Comparison of ENCODE assay signal across 34 mouse cellular contexts in genomic region chr6:145061361-145061760, GRCm38 (mm10). TPM values are rescaled to one million over a fixed set of nuclear protein-coding genes. Genes with fewer than 3 reads are reported as not detected.
"Had no signal": no experiment of that assay in that cellular context is flagged by ENCODE, and none has a peak within 500 bp of the region (broad histone marks: within the 10 kb centered on the region; RNA-seq: fewer than 3 reads in every experiment).

No protein-coding gene starts in this region.

- H3K4me2 ChIP-seq: limb, embryonic 12.5 days; limb, embryonic 13.5 days; limb, embryonic 15.5 days; liver, embryonic 11.5 days; liver, embryonic 12.5 days; liver, embryonic 13.5 days; liver, embryonic 15.5 days; lung, embryonic 14.5 days; lung, embryonic 15.5 days; midbrain, embryonic 11.5 days; midbrain, embryonic 12.5 days; midbrain, embryonic 13.5 days; midbrain, embryonic 15.5 days; neural tube, embryonic 12.5 days had no signal

- H3K27ac ChIP-seq: limb, embryonic 10.5 days; limb, embryonic 12.5 days; limb, embryonic 13.5 days; limb, embryonic 15.5 days; liver, embryonic 12.5 days; liver, embryonic 13.5 days; liver, embryonic 14.5 days; liver, embryonic 15.5 days; lung, embryonic 15.5 days; macrophage; midbrain, embryonic 10.5 days; midbrain, embryonic 12.5 days; midbrain, embryonic 13.5 days; midbrain, embryonic 15.5 days; neural tube, embryonic 12.5 days had no signal

- H3K36me3 ChIP-seq: limb, embryonic 10.5 days; limb, embryonic 12.5 days; limb, embryonic 13.5 days; limb, embryonic 15.5 days; liver, embryonic 12.5 days; liver, embryonic 13.5 days; liver, embryonic 15.5 days; lung, embryonic 15.5 days; midbrain, embryonic 12.5 days; midbrain, embryonic 13.5 days; midbrain, embryonic 15.5 days; neural tube, embryonic 12.5 days had no signal

- H3K9ac ChIP-seq: limb, embryonic 12.5 days; limb, embryonic 13.5 days; limb, embryonic 15.5 days; liver, embryonic 12.5 days; liver, embryonic 13.5 days; liver, embryonic 14.5 days; liver, embryonic 15.5 days; liver, postnatal 0 days; lung, embryonic 14.5 days; lung, embryonic 15.5 days; midbrain, embryonic 12.5 days; midbrain, embryonic 13.5 days; midbrain, embryonic 15.5 days; neural tube, embryonic 12.5 days had no signal

- H3K27me3 ChIP-seq: limb, embryonic 12.5 days; limb, embryonic 13.5 days; limb, embryonic 15.5 days; liver, embryonic 13.5 days; liver, embryonic 15.5 days; lung, embryonic 15.5 days; midbrain, embryonic 12.5 days; midbrain, embryonic 13.5 days; midbrain, embryonic 15.5 days; neural tube, embryonic 12.5 days had no signal

- ATAC-seq: liver, embryonic 12.5 days; liver, postnatal 0 days; lung, postnatal 0 days; midbrain, embryonic 13.5 days; midbrain, embryonic 15.5 days; midbrain, embryonic 16.5 days had no signal

- H3K4me3 ChIP-seq: limb, embryonic 10.5 days; limb, embryonic 12.5 days; limb, embryonic 13.5 days; limb, embryonic 15.5 days; liver, embryonic 12.5 days; liver, embryonic 13.5 days; liver, embryonic 15.5 days; lung, embryonic 15.5 days; megakaryocyte, embryonic 14.5 days; midbrain, embryonic 10.5 days; midbrain, embryonic 12.5 days; midbrain, embryonic 13.5 days; midbrain, embryonic 15.5 days; myocyte; neural tube, embryonic 12.5 days had no signal

- H3K9me3 ChIP-seq: limb, embryonic 10.5 days; limb, embryonic 12.5 days; limb, embryonic 13.5 days; limb, embryonic 15.5 days; liver, embryonic 12.5 days; liver, embryonic 13.5 days; liver, embryonic 15.5 days; lung, embryonic 15.5 days; megakaryocyte, embryonic 14.5 days; midbrain, embryonic 10.5 days; midbrain, embryonic 12.5 days; midbrain, embryonic 13.5 days; midbrain, embryonic 15.5 days; neural tube, embryonic 12.5 days had no signal

- H3K4me1 ChIP-seq: limb, embryonic 13.5 days; limb, embryonic 15.5 days; liver, embryonic 12.5 days; liver, embryonic 13.5 days; liver, embryonic 15.5 days; lung, embryonic 15.5 days; midbrain, embryonic 13.5 days; midbrain, embryonic 15.5 days; neural tube, embryonic 12.5 days had no signal

- DNase-seq: left cerebral cortex, postnatal 4 days; liver; liver, embryonic 13.5 days; liver, postnatal 0 days; lung, adult 18-20 months; lung, adult 2 months; lung, embryonic 14.5 days; lung, postnatal 10 days; lung, postnatal 14 days; lung, postnatal 36 days; lung, postnatal 4 days; midbrain, embryonic 14.5 days had no signal

RNA-seq across cellular contexts. Expression of gene Bcat1, which starts 14.6 kb away (rescaled TPM):
- total RNA-seq: monocyte, adult 5-6 weeks had no signal
- polyA plus RNA-seq: liver, adult 2 months; macrophage had no signal
